Mouse (Mus musculus) lung, postnatal 0 days (tissue): ENCODE data around the gene Cdyl. TPM values are rescaled to one million over a fixed set of nuclear protein-coding genes. Genes with fewer than 3 reads are reported as not detected.

Experiments
- ATAC-seq: fragments of 200-750 bp; cut with Nextera tagmentation; 2 replicates; pipeline ENCODE4 v1.8.0; 2017; ENCODE audit warnings: moderate library complexity
- DNase-seq: peaks from one replicate; pipeline ENCODE4 v3.0.0-alpha.2; 2016; ENCODE audit warnings: low spot score
- H3K27ac ChIP-seq: fragments of 300-500 bp; sonication (generic); 2 replicates; pipeline ENCODE4 v1.5.1; 2014; ENCODE audit warnings: antibody characterized with exemption, mild to moderate bottlenecking, low read length, mixed read lengths
- H3K27me3 ChIP-seq: fragments of 300-500 bp; sonication (generic); replicated peaks from 2 replicates; pipeline ENCODE4 v1.6.1; 2014; ENCODE audit warnings: low read length, mixed read lengths; ENCODE audit not compliant: insufficient read depth
- H3K36me3 ChIP-seq: fragments of 300-500 bp; sonication (generic); 2 replicates; pipeline ENCODE4 v1.6.1; 2014; ENCODE audit warnings: low read length, mixed read lengths; ENCODE audit not compliant: insufficient read depth
- H3K4me1 ChIP-seq: fragments of 300-500 bp; sonication (generic); 2 replicates; pipeline ENCODE4 v1.6.1; 2014; ENCODE audit warnings: antibody characterized with exemption, low read depth, low read length, mixed read lengths; ENCODE audit not compliant: insufficient read depth
- H3K4me2 ChIP-seq: fragments of 300-500 bp; sonication (generic); replicated peaks from 2 replicates; pipeline ENCODE4 v1.6.1; 2014; ENCODE audit warnings: low read depth, mild to moderate bottlenecking, low read length, moderate library complexity, mixed read lengths
- H3K4me3 ChIP-seq: fragments of 300-500 bp; sonication (generic); 2 replicates; pipeline ENCODE4 v1.5.1; 2014; ENCODE audit warnings: low read depth, low read length
- H3K9ac ChIP-seq: fragments of 300-500 bp; sonication (generic); replicated peaks from 2 replicates; pipeline ENCODE4 v1.6.1; 2014; ENCODE audit warnings: low read depth, mild to moderate bottlenecking
- H3K9me3 ChIP-seq: fragments of 300-500 bp; sonication (generic); 2 replicates; pipeline ENCODE4 v1.6.1; 2016; ENCODE audit warnings: low read length, mixed read lengths
- CTCF ChIP-seq: IDR thresholded peaks from 2 replicates; pipeline ENCODE4 v1.5.1; 2016; ENCODE audit warnings: antibody characterized with exemption, mild to moderate bottlenecking
- EP300 ChIP-seq: IDR thresholded peaks from 2 replicates; pipeline ENCODE4 v1.6.1; 2016; ENCODE audit warnings: antibody characterized with exemption, mild to moderate bottlenecking, control low read depth
- WGBS: fragments of 180-500 bp; shearing (Covaris S2); extraction: QIAGEN DNeasy Blood & Tissue Kit; methylation state at CpG from one replicate; pipeline ENCODE4 v1.1.7; 2014; 5-methylcytosine and 5-hydroxymethylcytosine counted together
- polyA plus RNA-seq: library from polyadenylated mRNA; unstranded; fragments of >200 nt; fragmentation: Nextera tagmentation; extraction: Ambion mirVana; gene quantifications from 2 replicates; pipeline ENCODE4 v1.2.1, GENCODE M21; 2015

Cdyl gene
- polyA plus RNA-seq, 1 experiment from 2014 or later, result 9.4 TPM

DNA sequence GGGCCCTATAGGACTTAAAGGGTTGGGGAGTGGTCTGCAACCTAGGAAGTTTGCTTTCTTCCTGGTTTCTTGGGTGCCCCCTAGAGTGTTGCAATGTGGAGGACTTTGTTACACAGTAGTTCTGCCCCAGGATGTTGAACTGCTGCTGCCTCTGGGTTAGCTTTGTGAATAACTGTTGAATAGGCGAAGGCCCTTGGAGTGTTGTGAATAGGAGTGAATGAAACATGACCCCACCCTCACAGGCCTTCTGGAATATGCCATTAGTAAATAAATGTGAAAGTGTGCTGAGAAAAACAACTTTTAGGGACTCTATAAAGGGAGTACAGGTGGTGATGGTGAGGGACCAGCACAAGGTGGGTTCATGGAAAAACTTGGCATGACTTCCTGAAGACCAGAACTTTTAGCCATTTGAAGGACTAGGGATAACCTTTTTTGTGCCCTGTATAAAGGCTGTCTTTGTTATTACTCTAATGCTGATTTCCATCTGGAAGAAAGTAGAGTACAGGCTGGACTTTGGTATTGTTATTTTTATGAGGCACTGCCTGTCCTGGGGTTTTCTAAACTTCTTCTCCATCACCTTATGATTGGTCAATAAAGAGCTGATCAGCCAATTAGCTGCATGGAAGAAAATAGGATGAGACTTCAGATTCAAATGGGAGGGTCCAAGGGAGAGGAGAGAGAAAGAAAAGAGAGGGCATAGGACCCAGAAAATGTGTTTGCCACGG is 193.4 kb downstream of the Cdyl start:
- H3K9me3 ChIP-seq, result no peaks in the 10 kb centered on the region
- 82% methylated on average over 2 of the region's 2 CpGs for WGBS
- H3K27me3 ChIP-seq, result no peaks in the 10 kb centered on the region
- DNase-seq (no peak), ATAC-seq (no peak)
- H3K27ac ChIP-seq, result no peak overlapping the region
- no peaks in the 10 kb centered on the region for H3K36me3 ChIP-seq
- H3K9ac ChIP-seq, result no peak overlapping the region
- TF ChIP-seq EP300 (no peak), CTCF (no peak)
- H3K4me3 ChIP-seq, result no peak overlapping the region
- H3K4me1 ChIP-seq, result peaks cover 5% of the 10 kb centered on the region; the same call in 1 of the 2 replicates
- H3K4me2 ChIP-seq, result no peak overlapping the region

DNA sequence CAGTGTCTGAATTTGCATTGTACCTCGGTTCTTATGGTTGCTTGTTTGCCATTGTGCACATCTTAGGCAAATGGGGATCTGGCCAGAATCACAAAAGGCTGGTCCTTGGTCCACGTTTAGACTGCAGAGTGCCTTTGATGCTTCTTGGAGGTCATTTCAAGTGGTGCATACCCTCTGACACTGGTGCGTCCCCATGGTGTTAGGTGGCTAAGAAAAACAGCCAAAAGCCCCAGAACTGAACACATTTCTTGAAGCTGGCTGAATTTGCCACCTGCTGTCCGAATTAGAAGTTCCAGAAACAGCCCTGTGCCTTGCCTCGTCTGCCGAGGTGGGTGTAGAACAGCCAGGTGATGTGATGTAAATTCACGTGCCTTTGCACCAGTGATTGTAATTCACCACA is 197.9 kb downstream of the Cdyl start:
- Histone ChIP-seq H3K27ac (no peak overlapping the region), H3K27me3 (no peaks in the 10 kb centered on the region), H3K4me2 (no peak overlapping the region), H3K36me3 (no peaks in the 10 kb centered on the region; the same call in 1 of the 2 replicates), H3K9me3 (no peaks in the 10 kb centered on the region), H3K4me1 (no peaks in the 10 kb centered on the region), H3K9ac (no peak overlapping the region), H3K4me3 (no peak overlapping the region)
- TF ChIP-seq CTCF (no peak), EP300 (no peak)
- ATAC-seq, result no peak
- WGBS, result 87% methylated on average over 7 of the region's 7 CpGs
- no peak for DNase-seq

DNA sequence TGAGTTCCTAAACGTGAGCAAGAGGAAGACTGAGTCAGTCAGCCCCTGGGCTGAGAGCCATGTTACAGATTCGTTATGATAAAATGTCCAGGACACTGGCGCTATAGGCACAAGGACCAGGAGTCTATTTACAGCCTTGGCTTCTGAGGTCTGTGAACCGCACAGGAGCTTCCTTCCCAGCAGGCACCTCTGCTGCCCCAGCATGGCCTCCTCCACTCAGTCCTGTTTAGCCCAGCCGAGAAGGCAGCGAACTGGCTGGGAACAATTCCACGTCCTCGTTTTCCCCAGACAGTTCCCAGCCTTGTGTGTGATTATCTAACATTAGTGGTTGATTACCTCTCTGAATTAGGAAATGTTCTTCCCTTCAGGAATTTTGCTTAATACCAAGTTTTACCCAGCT is 201.3 kb downstream of the Cdyl start:
- Histone ChIP-seq H3K9me3 (no peaks in the 10 kb centered on the region), H3K36me3 (no peaks in the 10 kb centered on the region; the same call in 1 of the 2 replicates), H3K4me3 (no peak overlapping the region), H3K4me1 (no peaks in the 10 kb centered on the region), H3K27me3 (no peaks in the 10 kb centered on the region), H3K27ac (no peak overlapping the region), H3K9ac (no peak overlapping the region), H3K4me2 (no peak overlapping the region)
- TF ChIP-seq CTCF (no peak), EP300 (no peak)
- DNase-seq, result no peak
- WGBS, result 72% methylated on average over 8 of the region's 8 CpGs
- ATAC-seq, result no peak

GRCm38 (mm10) chr13:35870659-35871058 is 211.0 kb downstream of the Cdyl start:
- Histone ChIP-seq H3K36me3 (no peaks in the 10 kb centered on the region; the same call in 1 of the 2 replicates), H3K4me3 (no peak overlapping the region), H3K4me2 (no peak overlapping the region), H3K9ac (no peak overlapping the region), H3K9me3 (no peaks in the 10 kb centered on the region), H3K27ac (no peak overlapping the region), H3K4me1 (no peaks in the 10 kb centered on the region), H3K27me3 (no peaks in the 10 kb centered on the region)
- DNase-seq (no peak), ATAC-seq (no peak)
- 87% methylated on average over 8 of the region's 8 CpGs for WGBS
- TF ChIP-seq CTCF (no peak), EP300 (no peak)

DNA sequence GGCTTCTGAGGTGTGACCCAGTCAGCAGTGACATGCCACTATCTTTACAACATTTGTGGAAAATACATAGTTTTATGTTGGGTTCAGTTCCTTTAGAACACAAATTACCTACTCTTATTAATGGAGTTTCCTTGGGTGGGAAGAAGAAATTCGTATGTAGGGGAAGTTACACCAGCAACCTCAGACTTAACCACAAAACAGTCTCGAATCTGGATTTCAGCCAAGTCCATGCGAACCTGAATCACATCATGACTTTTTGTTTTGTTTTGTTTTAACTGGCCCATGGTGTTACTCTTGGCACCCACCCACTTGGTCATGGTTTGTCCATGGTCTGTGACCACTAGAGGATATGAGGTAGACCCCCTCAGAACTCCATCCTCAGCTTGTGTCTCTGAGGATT is 211.5 kb downstream of the Cdyl start:
- DNase-seq (no peak), ATAC-seq (no peak)
- no peak overlapping the region for H3K4me3 ChIP-seq
- H3K9ac ChIP-seq, result no peak overlapping the region
- no peaks in the 10 kb centered on the region for H3K9me3 ChIP-seq
- no peak for TF ChIP-seq CTCF
- no peak for TF ChIP-seq EP300
- no peaks in the 10 kb centered on the region for H3K27me3 ChIP-seq
- no peak overlapping the region for H3K4me2 ChIP-seq
- H3K36me3 ChIP-seq, result no peaks in the 10 kb centered on the region; the same call in 1 of the 2 replicates
- no peaks in the 10 kb centered on the region for H3K4me1 ChIP-seq
- WGBS, result 52% methylated on average over 3 of the region's 3 CpGs
- H3K27ac ChIP-seq, result no peak overlapping the region

- Histone ChIP-seq H3K36me3 (no peaks in the 10 kb centered on the region; the same call in 1 of the 2 replicates), H3K9me3 (no peaks in the 10 kb centered on the region), H3K27ac (no peak overlapping the region), H3K4me1 (no peaks in the 10 kb centered on the region), H3K27me3 (no peaks in the 10 kb centered on the region), H3K9ac (no peak overlapping the region), H3K4me2 (no peak overlapping the region), H3K4me3 (no peak overlapping the region)
- no peak for ATAC-seq
- TF ChIP-seq EP300 (no peak), CTCF (no peak)
- no peak for DNase-seq
- 84% methylated on average over 5 of the region's 5 CpGs for WGBS
Observed at GRCm38 (mm10) chr13:35875396-35875795, 215.8 kb downstream of the Cdyl start.

- Histone ChIP-seq H3K27ac (no peak overlapping the region), H3K4me3 (no peak overlapping the region), H3K4me1 (no peaks in the 10 kb centered on the region), H3K9me3 (no peaks in the 10 kb centered on the region), H3K36me3 (no peaks in the 10 kb centered on the region), H3K27me3 (no peaks in the 10 kb centered on the region), H3K9ac (no peak overlapping the region), H3K4me2 (no peak overlapping the region)
- ATAC-seq, result no peak
- DNase-seq, result no peak
- no peak for TF ChIP-seq CTCF
- no peak for TF ChIP-seq EP300
- 17% methylated on average over 1 of the region's 1 CpGs for WGBS
Observed at GRCm38 (mm10) chr13:35878282-35878681, 218.6 kb downstream of the Cdyl start.
